8 mouse cellular contexts compared by ENCODE assay signal in genomic region chr13:97434961-97435864, GRCm38 (mm10).
A peak's percentile ranks its signal among the peaks of the same experiment; 100 is the strongest.
DNase-seq lines count a peak whose midpoint lies in the region; ATAC-seq and TF ChIP-seq lines count a peak whose summit lies in the region.

No protein-coding gene starts in this region.

- TF ChIP-seq CTCF in kidney, postnatal 0 days (IDR thresholded peaks at IDR 0.05; ENCODE audit: low read depth): no peak

- peak; percentile 33; the same call in 1 of the 2 replicates for ATAC-seq in granulocyte monocyte progenitor cell, adult 5-6 weeks (replicated peaks; ENCODE audit: poor library complexity, severe bottlenecking)
- ATAC-seq in kidney, postnatal 0 days (replicated peaks; ENCODE audit: low FRiP score, low read depth): peak; percentile 73
- ATAC-seq in neural tube, embryonic 11.5 days (ENCODE audit: insufficient read depth, low FRiP score, low TSS enrichment): peak; percentile 74
- ATAC-seq in erythroblast, adult 5-6 weeks (replicated peaks; ENCODE audit: low FRiP score, poor library complexity, severe bottlenecking): no peak

- H3K9me3 ChIP-seq in kidney, postnatal 0 days (replicated peaks; ENCODE audit: low read length): no peaks in the 10 kb centered on the region
- H3K9me3 ChIP-seq in neural tube, embryonic 11.5 days (ENCODE audit: control insufficient read depth, low read length): no peaks in the 10 kb centered on the region

- H3K4me3 ChIP-seq in kidney, postnatal 0 days (replicated peaks; ENCODE audit: low read depth, low read length): peak overlapping the region; percentile 27
- peak overlapping the region; percentile 17; the same call in 1 of the 2 replicates for H3K4me3 ChIP-seq in neural tube, embryonic 11.5 days (ENCODE audit: low read depth, low read length)

- peak; percentile 63 for DNase-seq in 3T3-L1 (ENCODE audit: low read depth, low spot score)
- peak; percentile 48 for DNase-seq in NIH3T3 (ENCODE audit: low read depth)
- peak; percentile 95 for DNase-seq in kidney, postnatal 0 days (ENCODE audit: low spot score)
- peak; percentile 70 for DNase-seq in neural tube, embryonic 11.5 days (ENCODE audit: low spot score)
- no peak for DNase-seq in c-Kit-positive CD71-positive TER-119-positive erythroid progenitor cells, embryonic 14.5 days (ENCODE audit: low spot score)
- DNase-seq in gastrocnemius, adult 18-20 months (ENCODE audit: low spot score): no peak

- peak overlapping the region; percentile 63 for H3K4me2 ChIP-seq in kidney, postnatal 0 days (ENCODE audit: low read length)
- peak overlapping the region; percentile 49 for H3K4me2 ChIP-seq in neural tube, embryonic 11.5 days (ENCODE audit: low read depth)

- peaks cover 11% of the 10 kb centered on the region for H3K4me1 ChIP-seq in kidney, postnatal 0 days (replicated peaks; ENCODE audit: insufficient read depth, low read length)
- peaks cover 45% of the 10 kb centered on the region for H3K4me1 ChIP-seq in neural tube, embryonic 11.5 days (ENCODE audit: control insufficient read depth, insufficient read depth, low read length)

- no peaks in the 10 kb centered on the region for H3K36me3 ChIP-seq in kidney, postnatal 0 days (ENCODE audit: insufficient read depth, low read length)
- H3K36me3 ChIP-seq in neural tube, embryonic 11.5 days (ENCODE audit: control insufficient read depth, insufficient read depth, low read length): no peaks in the 10 kb centered on the region

- H3K27me3 ChIP-seq in kidney, postnatal 0 days (ENCODE audit: insufficient read depth, low read length): no peaks in the 10 kb centered on the region
- H3K27me3 ChIP-seq in neural tube, embryonic 11.5 days (ENCODE audit: control insufficient read depth, insufficient read depth, low read length): no peaks in the 10 kb centered on the region

- WGBS in kidney, postnatal 0 days: 3% methylated on average over 20 of the region's 20 CpGs
- whole genome bisulfite sequencing in neural tube, embryonic 11.5 days: under 1% methylated on average over 20 of the region's 20 CpGs

- H3K9ac ChIP-seq in kidney, postnatal 0 days (ENCODE audit: low read depth, low read length): 0 out of 2 replicates have a peak overlapping the region, but pooled peaks have one; percentile 41
- peak overlapping the region; percentile 59 for H3K9ac ChIP-seq in neural tube, embryonic 11.5 days (ENCODE audit: low read length)

- peak overlapping the region; percentile 70 for H3K27ac ChIP-seq in kidney, postnatal 0 days
- H3K27ac ChIP-seq in neural tube, embryonic 11.5 days (ENCODE audit: low read depth, low read length): peak overlapping the region; percentile 93

Comparison
In these comparisons a context has a peak if more than half of its experiments do, and no peak if none do; other contexts are left out.
1. DNase-seq: peak in 3T3-L1 (single experiment), NIH3T3 (single experiment), kidney, postnatal 0 days (single experiment) and neural tube, embryonic 11.5 days (single experiment); none in c-Kit-positive CD71-positive TER-119-positive erythroid progenitor cells, embryonic 14.5 days (single experiment) and gastrocnemius, adult 18-20 months (single experiment).